Mouse (Mus musculus): ENCODE data around the gene Vps36. TPM values are rescaled to one million over a fixed set of nuclear protein-coding genes. Genes with fewer than 3 reads are reported as not detected.
A peak's percentile ranks its signal among the peaks of the same experiment; 100 is the strongest.

Gene Vps36
- 36.1 and 39.9 TPM in 2 replicates for polyA plus RNA-seq (2014; fragmentation: Nextera tagmentation; extraction: Ambion mirVana)

DNA sequence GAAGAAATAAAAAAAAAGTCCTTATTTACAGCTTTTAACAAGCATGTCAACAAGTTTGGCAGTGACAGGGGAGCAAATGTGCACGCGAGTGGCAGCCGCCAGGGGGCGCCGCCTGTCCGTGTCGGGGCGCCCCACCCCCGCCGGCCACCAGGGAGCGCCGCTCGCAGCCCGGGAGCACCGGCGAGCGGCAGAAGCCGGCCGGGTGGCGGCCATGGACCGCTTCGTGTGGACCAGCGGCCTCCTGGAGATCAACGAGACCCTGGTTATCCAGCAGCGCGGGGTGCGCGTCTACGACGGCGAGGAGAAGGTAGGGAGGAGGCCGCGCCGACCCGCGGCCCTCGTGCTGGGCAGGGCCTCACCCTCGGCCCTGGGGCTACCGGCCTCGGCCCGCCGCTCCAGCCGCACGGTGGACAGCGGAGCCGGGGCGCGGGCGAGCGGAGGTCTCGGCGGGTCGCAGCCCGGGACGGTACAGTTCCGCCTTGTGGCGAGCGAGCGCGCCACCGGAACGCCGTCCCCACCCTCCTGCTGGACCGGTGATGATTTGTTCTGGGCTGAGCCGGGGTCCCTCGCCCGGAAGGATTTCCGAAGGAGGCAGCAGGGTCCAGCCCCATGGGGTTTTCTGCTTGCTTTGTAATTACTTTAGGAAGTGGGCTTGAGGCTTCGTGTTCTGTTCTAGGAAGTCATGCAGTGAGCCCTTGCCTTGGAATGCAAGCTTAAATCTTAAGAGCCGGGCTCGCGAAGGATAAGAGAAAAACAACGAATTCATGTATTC lies at the start of gene Vps36:
Vps36 (plus strand) TSS at position 150 of the 772 bp plus-strand sequence.
- under 1% methylated on average over 73 of the region's 73 CpGs for WGBS
- Histone ChIP-seq H3K27me3 (ENCODE audit: control insufficient read depth, insufficient read depth, low read length) (no peaks in the 10 kb centered on the region), H3K4me3 (replicated peaks; ENCODE audit: low read depth, low read length) (peak within 1 kb of the TSS; percentile 83), H3K9me3 (ENCODE audit: control insufficient read depth, low read length) (no peaks in the 10 kb centered on the region), H3K27ac (replicated peaks; ENCODE audit: low read depth, low read length) (peak within 1 kb of the TSS; percentile 97), H3K36me3 (ENCODE audit: control insufficient read depth, insufficient read depth, low read length) (no peaks in the 10 kb centered on the region), H3K9ac (replicated peaks; ENCODE audit: low read length) (peak within 1 kb of the TSS; percentile 94), H3K4me1 (ENCODE audit: control insufficient read depth, insufficient read depth, low read length) (peaks cover 14% of the 10 kb centered on the region), H3K4me2 (ENCODE audit: low read length) (peak within 1 kb of the TSS; percentile 75)
- ATAC-seq (ENCODE audit: low FRiP score, low TSS enrichment), result peak; percentile 94
- peak; percentile 95 for DNase-seq

DNA sequence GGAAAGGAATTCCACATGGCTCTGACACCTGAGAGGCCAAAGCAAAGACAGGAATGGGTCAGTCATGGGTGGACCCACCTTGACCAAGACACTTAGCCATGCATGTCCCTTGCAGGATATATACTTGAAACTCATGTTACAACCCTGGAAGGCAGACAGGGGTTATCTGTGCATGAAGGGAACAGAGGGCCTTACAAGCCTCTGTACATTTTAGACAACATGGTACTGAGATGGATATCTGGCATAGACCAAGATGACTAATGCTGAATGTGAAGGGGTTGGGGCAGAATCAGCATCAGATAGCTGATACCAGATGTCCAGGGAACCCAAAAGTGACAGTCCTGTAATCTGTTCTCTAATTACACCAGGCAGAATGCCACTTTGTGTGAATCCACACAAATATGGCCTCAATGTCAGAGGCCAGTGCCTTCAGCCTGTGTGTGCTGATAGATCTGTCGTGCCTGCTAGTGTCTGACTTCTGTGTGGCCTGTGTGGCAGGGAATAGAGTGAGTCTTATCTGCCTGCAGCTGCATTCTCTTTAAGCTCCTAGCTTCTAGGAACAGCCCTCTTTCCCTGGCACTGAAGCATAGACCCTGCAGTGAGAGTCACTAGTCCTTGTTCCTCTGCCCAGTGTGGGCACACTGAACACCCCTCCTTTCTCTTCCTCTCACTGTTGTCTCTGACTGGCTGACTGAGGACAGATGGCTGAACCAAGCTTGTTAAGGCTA lies 48.7 kb upstream of the Vps36 start:
- Histone ChIP-seq H3K9ac (replicated peaks; ENCODE audit: low read length) (no peak overlapping the region), H3K36me3 (ENCODE audit: control insufficient read depth, insufficient read depth, low read length) (peaks cover 17% of the 10 kb centered on the region), H3K4me3 (replicated peaks; ENCODE audit: low read depth, low read length) (no peak overlapping the region), H3K9me3 (ENCODE audit: control insufficient read depth, low read length) (no peaks in the 10 kb centered on the region), H3K4me2 (ENCODE audit: low read length) (no peak overlapping the region), H3K4me1 (ENCODE audit: control insufficient read depth, insufficient read depth, low read length) (no peaks in the 10 kb centered on the region), H3K27me3 (ENCODE audit: control insufficient read depth, insufficient read depth, low read length) (no peaks in the 10 kb centered on the region), H3K27ac (replicated peaks; ENCODE audit: low read depth, low read length) (no peak overlapping the region)
- no peak for ATAC-seq (ENCODE audit: low FRiP score, low TSS enrichment)
- WGBS, result 83% methylated on average over 1 of the region's 1 CpGs
- no peak for DNase-seq

DNA sequence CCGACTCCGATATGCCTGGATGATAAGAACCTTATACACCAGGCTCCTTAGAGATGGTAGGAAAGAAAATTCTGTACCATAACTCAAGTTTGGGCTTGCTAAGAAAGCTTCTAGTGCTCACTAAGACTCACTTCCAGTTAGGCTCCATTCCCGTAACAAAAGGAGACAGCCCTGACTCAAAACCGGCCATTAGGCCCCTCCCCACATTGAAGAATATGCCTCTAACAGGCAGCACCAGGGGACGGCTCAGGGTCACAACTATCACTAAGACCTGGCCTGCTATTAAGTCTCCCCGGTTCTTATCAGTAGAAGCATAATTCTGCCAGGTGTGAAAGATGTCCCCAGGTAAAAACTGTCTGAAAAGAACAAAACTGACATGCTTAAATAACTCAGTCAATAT lies 46.8 kb upstream of the Vps36 start:
- WGBS, result 86% methylated on average over 6 of the region's 6 CpGs

DNA sequence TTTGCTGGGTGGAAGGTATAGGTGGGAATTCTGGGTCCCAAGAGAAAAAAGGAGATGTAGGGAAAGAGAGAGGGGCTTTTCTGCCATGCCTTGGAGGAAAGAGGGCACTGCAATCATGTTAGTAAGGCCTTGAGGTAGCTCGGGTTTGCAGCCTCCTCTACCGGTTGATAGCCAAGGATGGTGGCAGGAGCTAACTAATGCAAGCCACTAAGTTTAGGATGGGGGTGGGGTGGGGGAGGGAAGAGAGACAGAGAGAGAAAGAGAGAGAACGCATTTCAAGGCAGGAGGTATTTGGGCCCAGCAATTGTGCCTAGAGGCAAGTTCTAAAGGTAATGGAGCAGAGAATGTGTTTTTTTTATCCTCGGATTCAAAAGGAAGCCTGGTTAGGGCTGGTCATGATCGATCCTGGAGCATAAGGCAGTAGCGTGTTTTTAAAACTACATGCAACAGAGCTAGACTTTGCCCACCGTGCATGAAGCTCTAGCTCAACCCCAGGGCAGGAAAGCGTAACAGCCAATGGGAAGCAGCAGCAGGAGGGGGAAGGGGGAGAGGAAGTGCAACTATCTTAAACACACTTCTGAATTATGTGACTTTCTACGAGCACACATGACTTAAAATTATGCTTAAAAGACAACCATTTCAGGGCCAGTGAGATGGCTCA lies 44.8 kb upstream of the Vps36 start:
- no peak overlapping the region for H3K4me3 ChIP-seq (replicated peaks; ENCODE audit: low read depth, low read length)
- DNase-seq, result no peak
- H3K36me3 ChIP-seq (ENCODE audit: control insufficient read depth, insufficient read depth, low read length), result peaks cover 14% of the 10 kb centered on the region
- ATAC-seq (ENCODE audit: low FRiP score, low TSS enrichment), result no peak
- H3K4me1 ChIP-seq (ENCODE audit: control insufficient read depth, insufficient read depth, low read length), result no peaks in the 10 kb centered on the region
- no peak overlapping the region for H3K27ac ChIP-seq (replicated peaks; ENCODE audit: low read depth, low read length)
- no peak overlapping the region for H3K4me2 ChIP-seq (ENCODE audit: low read length)
- no peak overlapping the region for H3K9ac ChIP-seq (replicated peaks; ENCODE audit: low read length)
- 85% methylated on average over 9 of the region's 9 CpGs for WGBS
- H3K9me3 ChIP-seq (ENCODE audit: control insufficient read depth, low read length), result no peaks in the 10 kb centered on the region
- H3K27me3 ChIP-seq (ENCODE audit: control insufficient read depth, insufficient read depth, low read length), result no peaks in the 10 kb centered on the region

More for the DNA sequence above, 46.8 kb upstream of the Vps36 start:
- Histone ChIP-seq H3K36me3 (ENCODE audit: control insufficient read depth, insufficient read depth, low read length) (peaks cover 19% of the 10 kb centered on the region), H3K27ac (replicated peaks; ENCODE audit: low read depth, low read length) (no peak overlapping the region), H3K9me3 (ENCODE audit: control insufficient read depth, low read length) (no peaks in the 10 kb centered on the region), H3K27me3 (ENCODE audit: control insufficient read depth, insufficient read depth, low read length) (no peaks in the 10 kb centered on the region), H3K4me3 (replicated peaks; ENCODE audit: low read depth, low read length) (no peak overlapping the region), H3K4me2 (ENCODE audit: low read length) (no peak overlapping the region), H3K4me1 (ENCODE audit: control insufficient read depth, insufficient read depth, low read length) (no peaks in the 10 kb centered on the region), H3K9ac (replicated peaks; ENCODE audit: low read length) (no peak overlapping the region)
- no peak for ATAC-seq (ENCODE audit: low FRiP score, low TSS enrichment)
- no peak for DNase-seq

DNA sequence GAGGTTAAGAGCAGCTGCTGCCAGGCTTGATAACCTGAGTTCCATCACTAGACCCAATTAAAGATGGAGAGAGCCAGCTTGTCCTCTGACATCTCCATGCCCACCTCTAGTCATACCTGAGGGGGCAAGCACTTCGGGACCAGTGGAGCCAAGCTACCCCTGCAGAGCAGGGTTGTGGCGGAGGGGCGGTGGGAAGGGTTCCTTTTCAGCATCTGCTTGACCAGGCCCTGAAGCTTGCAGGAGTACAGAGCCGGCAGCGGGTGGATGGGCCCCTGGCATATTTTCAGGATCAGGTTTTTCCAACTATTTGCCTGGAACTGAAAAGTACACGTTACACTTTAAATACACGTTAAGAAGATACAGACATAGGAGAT lies 44.3 kb upstream of the Vps36 start:
- WGBS, result 94% methylated on average over 7 of the region's 7 CpGs
- no peak overlapping the region for H3K27ac ChIP-seq (replicated peaks; ENCODE audit: low read depth, low read length)
- H3K9ac ChIP-seq (replicated peaks; ENCODE audit: low read length), result no peak overlapping the region
- ATAC-seq (ENCODE audit: low FRiP score, low TSS enrichment) (no peak), DNase-seq (no peak)
- H3K27me3 ChIP-seq (ENCODE audit: control insufficient read depth, insufficient read depth, low read length), result no peaks in the 10 kb centered on the region
- no peaks in the 10 kb centered on the region for H3K9me3 ChIP-seq (ENCODE audit: control insufficient read depth, low read length)
- H3K4me3 ChIP-seq (replicated peaks; ENCODE audit: low read depth, low read length), result no peak overlapping the region
- peaks cover 11% of the 10 kb centered on the region for H3K36me3 ChIP-seq (ENCODE audit: control insufficient read depth, insufficient read depth, low read length)
- no peak overlapping the region for H3K4me2 ChIP-seq (ENCODE audit: low read length)
- H3K4me1 ChIP-seq (ENCODE audit: control insufficient read depth, insufficient read depth, low read length), result no peaks in the 10 kb centered on the region

DNA sequence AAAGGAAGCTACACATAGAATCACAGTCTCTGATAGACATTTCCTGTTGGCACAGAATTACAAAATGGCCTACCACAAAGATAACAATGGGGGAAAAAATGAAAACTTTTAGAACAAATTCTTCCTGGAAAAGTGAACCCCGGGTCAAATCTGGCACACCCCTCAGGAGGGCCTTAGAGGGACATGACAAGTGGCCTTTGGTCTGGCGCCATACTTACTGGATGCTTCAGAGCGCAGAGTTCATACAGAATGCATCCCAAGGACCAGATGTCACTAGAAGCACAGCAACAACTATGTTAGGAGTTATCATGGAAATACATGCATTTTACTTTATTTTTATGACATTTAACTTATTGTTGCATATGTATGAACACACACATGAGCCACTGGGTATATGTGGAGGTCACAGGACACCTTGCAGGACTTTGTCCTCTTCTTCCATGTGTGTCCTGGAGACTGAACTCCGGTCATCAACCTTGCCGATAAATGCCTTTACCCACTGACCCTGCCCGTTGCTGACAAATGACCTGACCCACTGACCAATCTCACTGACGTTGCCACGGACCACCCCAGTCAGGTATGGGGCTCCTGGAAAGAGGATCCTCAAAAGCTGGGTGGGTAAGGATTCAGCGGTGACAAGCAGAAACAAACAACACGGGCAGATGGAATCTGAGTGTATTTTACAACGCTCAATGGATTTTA lies 42.8 kb upstream of the Vps36 start:
- Histone ChIP-seq H3K9ac (replicated peaks; ENCODE audit: low read length) (no peak overlapping the region), H3K36me3 (ENCODE audit: control insufficient read depth, insufficient read depth, low read length) (peaks cover 8% of the 10 kb centered on the region), H3K4me3 (replicated peaks; ENCODE audit: low read depth, low read length) (no peak overlapping the region), H3K27me3 (ENCODE audit: control insufficient read depth, insufficient read depth, low read length) (no peaks in the 10 kb centered on the region), H3K27ac (replicated peaks; ENCODE audit: low read depth, low read length) (no peak overlapping the region), H3K4me1 (ENCODE audit: control insufficient read depth, insufficient read depth, low read length) (no peaks in the 10 kb centered on the region), H3K4me2 (ENCODE audit: low read length) (no peak overlapping the region), H3K9me3 (ENCODE audit: control insufficient read depth, low read length) (no peaks in the 10 kb centered on the region)
- no peak for DNase-seq
- ATAC-seq (ENCODE audit: low FRiP score, low TSS enrichment), result no peak
- 94% methylated on average over 11 of the region's 11 CpGs for WGBS

DNA sequence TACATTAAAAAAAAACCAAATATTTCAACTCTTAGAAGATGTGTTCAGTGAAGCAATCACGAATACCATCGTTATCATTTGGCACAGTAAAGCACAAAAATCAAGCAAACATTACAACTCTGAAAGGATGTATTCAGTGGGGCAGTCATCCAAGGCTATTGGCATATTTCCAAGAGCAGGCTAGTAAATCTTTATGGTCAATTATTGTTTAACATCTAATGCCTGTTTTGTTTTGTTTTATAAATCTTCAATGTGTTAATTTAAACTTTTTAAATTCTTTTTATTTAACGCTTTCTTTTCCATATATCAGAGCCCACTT lies 42.3 kb upstream of the Vps36 start:
- no peak overlapping the region for H3K9ac ChIP-seq (replicated peaks; ENCODE audit: low read length)
- no peaks in the 10 kb centered on the region for H3K9me3 ChIP-seq (ENCODE audit: control insufficient read depth, low read length)
- no peaks in the 10 kb centered on the region for H3K27me3 ChIP-seq (ENCODE audit: control insufficient read depth, insufficient read depth, low read length)
- H3K4me2 ChIP-seq (ENCODE audit: low read length), result no peak overlapping the region
- WGBS, result 90% methylated on average over 3 of the region's 3 CpGs
- H3K4me1 ChIP-seq (ENCODE audit: control insufficient read depth, insufficient read depth, low read length), result no peaks in the 10 kb centered on the region
- H3K36me3 ChIP-seq (ENCODE audit: control insufficient read depth, insufficient read depth, low read length), result peaks cover 8% of the 10 kb centered on the region
- DNase-seq (no peak), ATAC-seq (ENCODE audit: low FRiP score, low TSS enrichment) (no peak)
- no peak overlapping the region for H3K27ac ChIP-seq (replicated peaks; ENCODE audit: low read depth, low read length)
- H3K4me3 ChIP-seq (replicated peaks; ENCODE audit: low read depth, low read length), result no peak overlapping the region

DNA sequence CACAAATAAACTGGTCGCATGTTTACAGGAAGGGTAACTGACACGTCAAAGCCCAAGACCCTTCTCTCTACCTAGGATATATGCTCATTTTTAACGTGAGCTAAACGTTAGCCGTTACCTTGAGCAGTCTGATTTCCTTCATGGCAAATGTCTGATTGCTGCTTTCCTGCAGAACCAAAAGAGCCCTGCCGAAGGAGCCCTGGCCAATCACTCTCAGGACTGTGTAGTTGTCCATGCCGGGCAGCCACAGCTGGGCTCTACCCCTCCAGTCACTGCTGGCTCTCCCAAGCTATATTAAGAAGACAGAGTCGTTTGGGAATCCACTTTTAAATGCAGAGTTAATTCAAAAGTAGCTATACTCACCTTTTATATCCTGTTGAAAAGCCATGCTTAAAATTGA lies 30.4 kb upstream of the Vps36 start:
- WGBS, result 92% methylated on average over 8 of the region's 8 CpGs

More for the DNA sequence above, 30.4 kb upstream of the Vps36 start:
- DNase-seq (no peak), ATAC-seq (ENCODE audit: low FRiP score, low TSS enrichment) (no peak)
- H3K4me3 ChIP-seq (replicated peaks; ENCODE audit: low read depth, low read length), result no peak overlapping the region
- no peaks in the 10 kb centered on the region for H3K9me3 ChIP-seq (ENCODE audit: control insufficient read depth, low read length)
- no peak overlapping the region for H3K4me2 ChIP-seq (ENCODE audit: low read length)
- no peak overlapping the region for H3K9ac ChIP-seq (replicated peaks; ENCODE audit: low read length)
- H3K36me3 ChIP-seq (ENCODE audit: control insufficient read depth, insufficient read depth, low read length), result peaks cover 10% of the 10 kb centered on the region; the same call in 1 of the 2 replicates
- no peaks in the 10 kb centered on the region for H3K27me3 ChIP-seq (ENCODE audit: control insufficient read depth, insufficient read depth, low read length)
- H3K27ac ChIP-seq (replicated peaks; ENCODE audit: low read depth, low read length), result no peak overlapping the region
- H3K4me1 ChIP-seq (ENCODE audit: control insufficient read depth, insufficient read depth, low read length), result no peaks in the 10 kb centered on the region
